Mouse (Mus musculus) thymus, adult 2 months (tissue): ENCODE measurements around the gene Ccdc61. TPM values are rescaled to one million over a fixed set of nuclear protein-coding genes. Genes with fewer than 3 reads are reported as not detected.
"Not testable (repeated sequence)": the region's sequence is repeated elsewhere in the genome, so short reads cannot be mapped to it uniquely, and the experiment has no call there.

Experiments used
- DNase-seq: peaks from one replicate; pipeline ENCODE4 v3.0.0; 2021
- H3K27ac ChIP-seq: fragments of 200-500 bp; 2 replicates; pipeline ENCODE4 v1.5.1; 2012; ENCODE audit warnings: low read length, control low read depth; ENCODE audit not compliant: control insufficient read depth, insufficient read depth
- H3K27me3 ChIP-seq: fragments of 200-500 bp; 2 replicates; pipeline ENCODE4 v1.6.1; 2012; ENCODE audit warnings: mild to moderate bottlenecking, low read length, moderate library complexity, mixed read lengths; ENCODE audit not compliant: control insufficient read depth, insufficient read depth
- H3K36me3 ChIP-seq: fragments of 200-500 bp; 2 replicates; pipeline ENCODE4 v1.6.1; 2012; ENCODE audit warnings: mild to moderate bottlenecking, low read length, moderate library complexity; ENCODE audit not compliant: control insufficient read depth, insufficient read depth
- H3K4me1 ChIP-seq: fragments of 200-500 bp; replicated peaks from 2 replicates; pipeline ENCODE4 v1.6.1; 2012; ENCODE audit warnings: low read length; ENCODE audit not compliant: control insufficient read depth, insufficient read depth
- H3K4me3 ChIP-seq: fragments of 200-500 bp; 2 replicates; pipeline ENCODE4 v1.5.1; 2012; ENCODE audit warnings: mild to moderate bottlenecking, low read length, control low read depth, moderate library complexity; ENCODE audit not compliant: control insufficient read depth, insufficient read depth
- CTCF ChIP-seq: fragments of 200-500 bp; IDR thresholded peaks from 2 replicates; pipeline ENCODE4 v1.5.1; 2012; ENCODE audit warnings: mild to moderate bottlenecking, control low read depth, low read length, moderate library complexity, borderline replicate concordance; ENCODE audit not compliant: control insufficient read depth, poor library complexity, insufficient read depth; ENCODE audit errors: extremely low read depth
- POLR2A ChIP-seq: fragments of 200-500 bp; IDR thresholded peaks from 2 replicates; pipeline ENCODE4 v1.6.1; 2012; ENCODE audit warnings: mild to moderate bottlenecking, low read length, control low read depth, moderate library complexity; ENCODE audit not compliant: control insufficient read depth, poor library complexity, insufficient read depth; ENCODE audit errors: extremely low read depth
- WGBS: fragments of 180-500 bp; shearing (Covaris S2); methylation state at CpG from one replicate; pipeline ENCODE4 v1.1.7; 2018; 5-methylcytosine and 5-hydroxymethylcytosine counted together
- polyA plus RNA-seq: library from polyadenylated mRNA; depleted of rRNA; stranded (reverse); fragments of >200 nt; gene quantifications from 2 replicates; pipeline ENCODE4 v1.2.3, GENCODE M21; 2012

Ccdc61 gene
- polyA plus RNA-seq, 1 experiment, result 56.5 TPM

DNA sequence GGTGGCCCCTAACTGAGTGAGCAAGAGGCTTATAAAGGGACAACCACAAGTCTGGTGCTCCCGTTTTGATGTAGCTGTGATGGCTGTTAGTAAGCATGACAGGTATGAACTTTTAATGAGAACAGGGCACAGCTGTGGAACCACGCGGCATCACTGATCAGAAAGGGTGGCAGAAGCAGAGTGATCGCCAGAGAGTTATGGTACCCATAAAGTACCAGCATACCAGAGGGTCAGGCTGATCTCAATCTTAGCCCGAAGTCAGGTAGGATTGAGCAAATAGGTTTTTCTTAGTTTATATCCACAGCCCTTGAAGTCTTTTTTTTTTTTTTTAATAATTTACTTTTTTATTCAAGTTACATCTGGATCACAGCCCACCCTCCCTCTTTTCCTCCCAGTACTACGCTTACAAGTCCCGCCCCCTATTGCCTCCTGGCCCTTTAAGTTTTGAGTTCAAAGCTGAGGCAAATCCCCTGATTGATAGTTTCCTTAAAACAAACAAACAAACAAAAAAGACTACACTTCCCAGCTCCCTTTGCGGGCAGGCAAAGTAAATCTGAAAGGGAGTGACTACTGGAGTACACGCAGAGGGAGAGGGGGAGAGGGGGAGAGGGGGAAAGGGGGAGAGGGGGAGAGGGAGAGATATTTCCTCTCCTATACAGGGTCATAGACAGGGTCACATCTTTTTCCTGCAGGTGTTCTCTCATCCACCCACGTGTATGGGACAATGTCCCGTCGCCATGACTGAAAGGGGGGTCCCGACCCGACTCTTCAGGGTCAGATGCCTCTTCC, 38.0 kb downstream of the Ccdc61 start:
- TF ChIP-seq CTCF, result no peak
- no peak for TF ChIP-seq POLR2A
- Histone ChIP-seq H3K4me1 (no peaks in the 10 kb centered on the region), H3K27ac (no peak overlapping the region), H3K27me3 (no peaks in the 10 kb centered on the region), H3K36me3 (no peaks in the 10 kb centered on the region), H3K4me3 (no peak overlapping the region)
- whole genome bisulfite sequencing, result 35% methylated on average over 13 of the region's 14 CpGs
- DNase-seq, result no peak

DNA sequence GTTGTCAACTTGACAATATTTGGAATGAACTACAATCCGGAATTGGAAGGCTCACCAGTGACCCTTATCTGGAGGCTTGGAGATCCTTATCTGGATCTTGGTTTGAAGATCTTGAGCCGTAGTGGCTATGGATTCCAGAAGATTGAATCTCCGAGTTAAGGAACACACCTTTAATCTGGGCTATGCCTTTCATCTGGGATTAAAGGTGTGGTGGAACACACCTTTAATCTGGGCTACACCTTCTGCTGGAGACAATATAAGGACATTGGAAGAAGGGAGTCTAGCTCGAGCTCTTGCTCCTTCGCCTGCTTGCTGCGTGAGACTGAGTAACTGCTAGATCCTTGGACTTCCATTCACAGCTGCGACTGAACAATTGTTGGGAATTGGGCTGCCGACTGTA, 39.2 kb downstream of the Ccdc61 start, which contains the start of gene Pglyrp1:
TSS of gene Pglyrp1 (plus strand) at position 301 of the 400 bp plus-strand sequence.
- H3K4me1 ChIP-seq, H3K27ac ChIP-seq, DNase-seq, H3K36me3 ChIP-seq, H3K4me3 ChIP-seq, H3K27me3 ChIP-seq: not testable (repeated sequence)
- WGBS, result 86% methylated on average over 1 of the region's 8 CpGs

DNA sequence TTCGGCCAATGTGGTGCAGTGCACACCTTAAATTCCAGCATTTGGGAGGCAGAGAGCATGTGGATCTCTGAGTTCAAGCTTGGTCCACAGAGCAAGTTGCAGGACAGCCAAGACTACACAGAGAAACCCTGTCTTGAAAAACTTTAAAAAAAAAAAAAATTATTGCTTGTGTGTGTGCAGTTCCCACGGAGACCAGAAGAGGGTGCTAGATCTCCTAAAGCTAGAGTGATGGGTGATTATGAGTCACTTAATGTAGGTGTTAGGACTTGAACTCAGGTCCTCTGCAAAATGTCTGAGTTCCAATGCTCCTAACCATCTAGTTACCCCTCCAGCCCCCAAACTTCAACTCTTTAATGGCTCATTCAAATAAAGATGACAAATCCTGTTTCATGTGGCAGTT, 41.7 kb downstream of the Ccdc61 start:
- Histone ChIP-seq H3K4me1 (no peaks in the 10 kb centered on the region), H3K27me3 (no peaks in the 10 kb centered on the region), H3K4me3 (no peak overlapping the region), H3K36me3 (no peaks in the 10 kb centered on the region), H3K27ac (no peak overlapping the region)
- TF ChIP-seq CTCF (no peak), POLR2A (no peak)
- no peak for DNase-seq
- WGBS, result 92% methylated on average over 2 of the region's 2 CpGs

DNA sequence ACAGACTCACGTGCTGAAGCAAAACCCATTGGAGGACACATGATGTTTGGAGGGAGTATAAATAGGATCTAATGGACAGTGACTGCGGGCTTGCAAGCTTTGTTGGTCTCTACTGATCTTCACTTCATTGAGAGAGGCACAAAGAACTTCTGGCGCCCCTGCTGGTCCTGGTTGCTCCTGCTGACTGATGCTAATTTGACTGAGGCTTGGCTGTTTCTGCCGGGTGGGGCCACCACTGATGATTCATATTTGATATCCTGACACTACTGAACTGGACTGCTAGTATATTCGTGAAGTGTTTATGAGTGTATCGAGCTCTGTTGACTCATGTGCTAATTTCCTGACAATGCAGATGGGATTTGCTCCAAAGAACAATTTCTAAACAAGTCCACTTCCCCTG, 47.4 kb downstream of the Ccdc61 start:
- WGBS, result 92% methylated on average over 6 of the region's 6 CpGs
- no peak overlapping the region for H3K27ac ChIP-seq
- no peaks in the 10 kb centered on the region for H3K27me3 ChIP-seq
- H3K4me1 ChIP-seq, result no peaks in the 10 kb centered on the region; the same call in 1 of the 2 replicates
- no peak overlapping the region for H3K4me3 ChIP-seq
- no peaks in the 10 kb centered on the region for H3K36me3 ChIP-seq
- no peak for DNase-seq
- no peak for TF ChIP-seq POLR2A
- TF ChIP-seq CTCF, result no peak

DNA sequence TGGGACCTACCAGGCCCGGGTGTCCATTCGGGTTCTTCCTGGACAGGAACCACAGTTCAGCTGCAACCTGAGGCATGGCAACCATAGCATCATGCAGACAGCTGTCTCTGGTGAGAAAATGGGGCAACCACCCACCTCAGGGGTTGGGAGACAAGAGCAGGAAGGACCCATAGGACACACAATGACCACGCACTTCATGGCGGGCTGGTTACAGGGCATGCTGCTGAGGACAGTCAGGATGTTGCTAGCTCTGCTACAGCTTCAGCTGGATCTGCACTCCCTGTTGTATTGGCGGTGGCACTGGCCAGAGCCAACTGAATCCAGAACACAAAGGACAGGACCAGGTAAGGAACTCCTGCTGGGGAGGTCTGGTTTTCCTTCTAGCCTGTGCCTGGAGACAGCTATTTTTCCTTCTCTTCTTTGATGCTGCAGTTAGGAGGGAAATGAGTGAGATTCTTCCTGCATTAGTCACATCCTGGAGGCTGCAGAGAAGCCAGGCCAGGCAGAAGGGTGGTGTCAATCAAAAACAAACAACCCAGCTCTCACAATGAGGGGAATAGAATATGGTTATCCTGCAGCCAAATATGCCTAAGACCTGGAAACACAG, 51.8 kb downstream of the Ccdc61 start:
- WGBS, result 75% methylated on average over 5 of the region's 5 CpGs
- no peak overlapping the region for H3K27ac ChIP-seq
- H3K4me1 ChIP-seq, result no peaks in the 10 kb centered on the region; the same call in 1 of the 2 replicates
- TF ChIP-seq CTCF (no peak), POLR2A (no peak)
- H3K27me3 ChIP-seq, result no peaks in the 10 kb centered on the region
- H3K36me3 ChIP-seq, result no peaks in the 10 kb centered on the region
- DNase-seq, result no peak
- H3K4me3 ChIP-seq, result no peak overlapping the region

DNA sequence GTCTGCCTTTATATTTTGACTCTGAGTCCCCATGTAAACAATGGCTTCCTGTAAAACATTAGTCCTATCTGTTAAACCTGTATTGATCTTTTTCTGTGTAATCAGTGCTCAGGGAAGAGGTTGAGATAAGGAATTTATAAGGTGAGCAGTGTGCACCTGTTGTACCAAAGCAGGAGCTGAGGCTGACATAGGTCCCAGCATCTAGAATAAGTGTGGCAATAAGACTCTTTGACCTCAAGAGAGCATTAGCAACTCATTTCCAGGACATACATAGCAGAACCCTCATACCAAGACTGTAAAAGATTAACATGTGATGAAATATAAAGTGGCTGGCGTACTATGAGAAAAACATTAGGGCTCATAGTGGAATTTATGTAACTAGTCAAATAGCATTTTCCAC, 61.8 kb downstream of the Ccdc61 start:
- no peak overlapping the region for H3K4me3 ChIP-seq
- 92% methylated on average over 1 of the region's 1 CpGs for WGBS
- no peaks in the 10 kb centered on the region for H3K36me3 ChIP-seq
- no peak for TF ChIP-seq POLR2A
- TF ChIP-seq CTCF, result no peak
- no peaks in the 10 kb centered on the region for H3K4me1 ChIP-seq
- H3K27me3 ChIP-seq, result no peaks in the 10 kb centered on the region; the same call in 1 of the 2 replicates
- H3K27ac ChIP-seq, result no peak overlapping the region
- no peak for DNase-seq
